Mouse (Mus musculus): ENCODE results near the gene Hpdl.

The Hpdl gene

GRCm38 (mm10) chr4:116799901-116800300, 21.6 kb downstream of the Hpdl start:
- DNase-seq (ENCODE audit: low read depth): peak; percentile 66

GRCm38 (mm10) chr4:116796442-116797110, 24.9 kb downstream of the Hpdl start:
- no peak for DNase-seq (ENCODE audit: low read depth)

GRCm38 (mm10) chr4:116794273-116794672, 27.2 kb downstream of the Hpdl start:
- DNase-seq (ENCODE audit: low read depth): no peak

- no peak for DNase-seq (ENCODE audit: low read depth)
These were observed 29.1 kb downstream of the Hpdl start for GRCm38 (mm10) chr4:116792453-116792852.

- peak; percentile 90 for DNase-seq (ENCODE audit: low read depth)
These were observed 32.6 kb downstream of the Hpdl start for GRCm38 (mm10) chr4:116788956-116789355.

- DNase-seq (ENCODE audit: low read depth): no peak
These were observed 33.3 kb downstream of the Hpdl start for GRCm38 (mm10) chr4:116787985-116788760.

- DNase-seq (ENCODE audit: low read depth): peak; percentile 35
These were observed 34.9 kb downstream of the Hpdl start for GRCm38 (mm10) chr4:116786587-116786986.

GRCm38 (mm10) chr4:116782171-116782570, 39.3 kb downstream of the Hpdl start:
- DNase-seq (ENCODE audit: low read depth): no peak

- DNase-seq (ENCODE audit: low read depth): no peak
These were observed 40.1 kb downstream of the Hpdl start for GRCm38 (mm10) chr4:116781366-116781765.

- no peak for DNase-seq (ENCODE audit: low read depth)
These were observed 41.0 kb downstream of the Hpdl start for GRCm38 (mm10) chr4:116780541-116780940.

- no peak for DNase-seq (ENCODE audit: low read depth)
These were observed 44.4 kb downstream of the Hpdl start for GRCm38 (mm10) chr4:116777079-116777478.

- DNase-seq (ENCODE audit: low read depth): no peak
These were observed 45.1 kb downstream of the Hpdl start for GRCm38 (mm10) chr4:116776391-116776790.

Data from induced T-regulatory cell, adult 2 months (primary cell).